Mouse (Mus musculus) embryonic facial prominence, embryonic 10.5 days (tissue): Measurements from ENCODE around the gene Hspb7. TPM values are rescaled to one million over a fixed set of nuclear protein-coding genes. Genes with fewer than 3 reads are reported as not detected.

Experiments used
- DNase-seq: peaks from one replicate; pipeline ENCODE4 v3.0.0-alpha.2; 2017; ENCODE audit warnings: low spot score
- H3K27ac ChIP-seq: fragments of 300-500 bp; sonication (generic); replicated peaks from 2 replicates; pipeline ENCODE4 v1.5.1; 2016; ENCODE audit warnings: mild to moderate bottlenecking
- H3K27me3 ChIP-seq: fragments of 300-500 bp; sonication (generic); replicated peaks from 2 replicates; pipeline ENCODE4 v1.6.1; 2016; ENCODE audit warnings: low read depth, mild to moderate bottlenecking; ENCODE audit not compliant: poor library complexity, severe bottlenecking
- H3K36me3 ChIP-seq: fragments of 300-500 bp; sonication (generic); replicated peaks from 2 replicates; pipeline ENCODE4 v1.6.1; 2016; ENCODE audit warnings: mild to moderate bottlenecking, moderate library complexity
- H3K4me1 ChIP-seq: fragments of 300-500 bp; sonication (generic); 2 replicates; pipeline ENCODE4 v1.6.1; 2016
- H3K4me3 ChIP-seq: fragments of 300-500 bp; sonication (generic); 2 replicates; pipeline ENCODE4 v1.5.1; 2016; ENCODE audit warnings: mild to moderate bottlenecking, moderate library complexity
- H3K9me3 ChIP-seq: fragments of 300-500 bp; sonication (generic); 2 replicates; pipeline ENCODE4 v1.6.1; 2016; ENCODE audit warnings: mild to moderate bottlenecking
- WGBS: fragments of 180-500 bp; shearing (Covaris S2); methylation state at CpG from one replicate; pipeline ENCODE4 v1.1.7; 2016; 5-methylcytosine and 5-hydroxymethylcytosine counted together
- polyA plus RNA-seq: library from polyadenylated mRNA; unstranded; fragments of >200 nt; fragmentation: Nextera tagmentation; extraction: Ambion mirVana; gene quantifications from 2 replicates; pipeline ENCODE4 v1.2.1, GENCODE M21; 2016

Gene Hspb7
- 0.15 TPM in 1 of 2 replicates, not detected in the other for polyA plus RNA-seq

DNA sequence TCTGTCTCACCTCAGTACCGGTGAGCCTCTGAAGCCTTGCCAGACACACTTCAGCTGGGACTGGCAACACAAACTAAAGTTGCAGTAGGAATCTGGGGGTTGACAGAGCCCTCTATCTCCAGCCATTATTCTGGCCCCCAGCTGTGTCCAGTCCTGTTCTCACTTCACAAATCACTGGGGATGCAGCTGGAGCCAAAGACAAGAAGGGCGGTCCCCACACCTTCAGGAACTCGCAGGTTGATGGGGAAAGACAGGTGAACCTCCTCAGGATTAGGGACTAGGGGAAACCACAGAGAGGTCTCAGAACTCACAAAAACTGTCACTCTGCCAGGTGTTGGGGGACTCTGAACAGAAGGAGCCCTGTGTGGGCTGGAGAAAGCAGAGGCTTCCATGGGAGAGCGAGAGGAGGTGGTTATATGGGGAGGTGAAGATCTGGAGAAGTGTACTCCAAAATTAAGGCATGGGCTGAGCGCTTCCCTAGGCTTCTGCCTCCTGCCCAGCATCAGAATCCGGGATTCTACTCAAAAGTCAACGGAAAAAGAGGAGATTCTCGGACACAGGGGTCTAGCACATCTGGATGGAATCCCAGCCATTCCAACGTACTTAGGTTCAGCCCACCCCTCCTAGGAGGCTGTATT is at the start of gene Hspb7:
TSS of gene Hspb7 (plus strand) at position 588 of the 638 bp plus-strand sequence.
- WGBS, result 64% methylated on average over 9 of the region's 9 CpGs
- no peaks in the 10 kb centered on the region for H3K9me3 ChIP-seq
- no peak within 1 kb of the TSS for H3K4me3 ChIP-seq
- peaks cover 49% of the 10 kb centered on the region for H3K27me3 ChIP-seq
- peaks cover 30% of the 10 kb centered on the region for H3K4me1 ChIP-seq
- H3K36me3 ChIP-seq, result no peaks in the 10 kb centered on the region
- DNase-seq, result no peak
- 0 out of 2 replicates have a peak within 1 kb of the TSS, but pooled peaks have one; percentile 32 for H3K27ac ChIP-seq

DNA sequence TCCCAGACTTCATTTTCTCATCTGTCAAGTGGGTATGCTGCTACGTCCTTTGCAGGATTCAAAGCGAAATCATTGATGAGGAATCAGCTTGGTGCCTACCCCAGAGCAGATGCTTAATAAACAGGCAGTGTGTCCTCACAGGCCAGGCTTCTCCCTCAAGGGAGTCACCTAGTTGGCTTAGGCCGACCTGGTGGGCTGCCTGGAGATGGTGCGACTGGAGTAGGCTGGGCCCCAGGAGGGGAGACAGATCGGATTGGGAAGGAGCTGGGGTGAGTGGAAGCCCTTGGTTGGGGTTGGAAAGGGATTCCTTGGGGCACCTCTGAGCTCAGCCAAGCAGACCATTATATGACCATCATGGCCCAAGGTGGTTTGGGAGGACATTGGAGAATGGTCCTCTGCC is 48.2 kb upstream of the Hspb7 start:
- H3K27me3 ChIP-seq, result peaks cover 49% of the 10 kb centered on the region
- H3K27ac ChIP-seq, result no peak overlapping the region
- peaks cover 13% of the 10 kb centered on the region for H3K4me1 ChIP-seq
- H3K9me3 ChIP-seq, result no peaks in the 10 kb centered on the region
- WGBS, result 92% methylated on average over 5 of the region's 5 CpGs
- H3K4me3 ChIP-seq, result no peak overlapping the region
- DNase-seq, result no peak
- H3K36me3 ChIP-seq, result no peaks in the 10 kb centered on the region

DNA sequence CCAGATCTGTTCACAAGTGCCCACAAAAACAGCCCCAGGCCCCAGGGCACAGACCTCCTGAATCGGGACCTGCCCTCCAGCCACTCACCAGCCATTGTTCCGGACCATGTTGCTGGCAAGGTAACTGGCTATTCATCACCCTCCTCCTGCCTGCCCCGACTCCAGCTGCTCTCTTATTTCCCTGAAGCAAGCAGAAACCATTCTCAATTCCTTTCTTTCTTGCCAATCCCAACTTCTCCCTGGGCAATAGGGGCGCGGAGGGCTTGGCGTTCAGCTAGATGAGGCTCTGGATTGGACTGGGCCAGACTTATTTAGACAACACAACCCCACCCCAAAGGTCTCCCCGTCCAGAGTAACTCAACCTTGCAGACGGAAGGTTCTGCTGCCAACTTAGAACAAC is 40.9 kb upstream of the Hspb7 start:
- no peaks in the 10 kb centered on the region for H3K9me3 ChIP-seq
- 70% methylated on average over 8 of the region's 8 CpGs for WGBS
- H3K27me3 ChIP-seq, result peaks cover 56% of the 10 kb centered on the region
- DNase-seq, result no peak
- no peak overlapping the region for H3K4me3 ChIP-seq
- no peaks in the 10 kb centered on the region for H3K36me3 ChIP-seq
- H3K27ac ChIP-seq, result no peak overlapping the region
- H3K4me1 ChIP-seq, result peaks cover 18% of the 10 kb centered on the region

DNA sequence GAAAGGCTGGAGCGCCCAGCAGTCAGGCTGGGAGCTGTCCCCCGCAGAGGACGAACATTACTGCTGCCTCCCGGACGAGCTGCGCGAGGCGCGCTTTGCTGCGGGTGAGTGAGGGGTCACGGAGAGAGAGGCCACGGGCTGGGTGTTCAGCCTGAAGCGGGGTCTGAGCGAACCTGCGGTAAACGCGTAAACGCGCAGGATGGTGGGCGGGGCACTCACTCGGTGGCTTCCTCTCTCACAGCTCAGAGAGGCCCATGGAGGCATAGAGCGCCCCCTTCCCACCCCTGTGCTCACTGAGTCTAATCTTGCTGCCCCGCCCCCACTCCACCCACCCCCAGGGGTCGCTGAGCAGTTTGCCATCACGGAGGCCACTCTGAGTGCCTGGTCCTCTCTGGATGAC is 38.2 kb upstream of the Hspb7 start:
- peaks cover 24% of the 10 kb centered on the region for H3K4me1 ChIP-seq
- H3K27me3 ChIP-seq, result peaks cover 62% of the 10 kb centered on the region
- no peaks in the 10 kb centered on the region for H3K9me3 ChIP-seq
- H3K36me3 ChIP-seq, result no peaks in the 10 kb centered on the region
- peak; percentile 67 for DNase-seq
- H3K27ac ChIP-seq, result no peak overlapping the region
- WGBS, result under 1% methylated on average over 25 of the region's 25 CpGs
- H3K4me3 ChIP-seq, result peak overlapping the region; percentile 55

DNA sequence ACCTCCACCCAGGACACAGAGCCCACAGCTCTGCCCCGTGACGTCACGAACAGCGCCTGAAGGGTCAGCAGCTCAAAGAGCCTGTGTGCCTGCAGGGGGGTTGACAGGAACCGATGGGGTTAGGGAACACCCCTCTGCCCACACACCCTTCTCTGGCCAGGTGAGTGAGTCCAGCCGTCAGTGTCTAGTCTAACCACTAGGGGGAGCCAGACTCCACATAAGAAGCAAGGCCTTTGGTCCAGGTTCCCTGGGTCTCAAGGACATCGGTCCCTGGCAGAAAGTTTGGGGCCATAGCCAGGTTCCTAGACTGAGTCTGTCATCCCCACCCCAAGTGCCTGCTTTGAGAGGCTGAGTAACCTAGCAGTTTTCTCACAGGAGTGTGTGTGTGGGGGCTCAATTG is 35.3 kb upstream of the Hspb7 start:
- peaks cover 50% of the 10 kb centered on the region for H3K27me3 ChIP-seq
- H3K4me3 ChIP-seq, result 0 out of 2 replicates have a peak overlapping the region, but pooled peaks have one; percentile 8

DNA sequence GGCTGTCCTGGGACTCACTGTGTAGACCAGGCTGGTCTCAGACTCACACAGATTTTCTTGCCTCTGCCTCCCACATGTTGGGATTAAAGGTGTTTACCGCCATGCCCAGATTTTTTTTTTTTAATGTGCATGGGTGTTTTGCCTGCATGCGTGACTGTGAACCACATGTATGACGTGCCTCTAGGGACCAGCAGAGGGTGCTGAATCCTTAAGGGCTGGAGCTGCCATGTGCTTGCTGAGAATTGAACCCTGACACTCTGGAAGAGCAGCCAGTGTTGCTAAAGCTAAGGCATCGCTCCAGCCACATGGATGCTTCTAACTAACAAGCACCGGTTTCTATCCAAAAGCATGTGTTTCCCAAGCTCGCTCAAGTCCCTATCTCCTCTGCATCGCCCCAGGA is 34.4 kb upstream of the Hspb7 start:
- H3K4me3 ChIP-seq, result no peak overlapping the region
- DNase-seq, result no peak
- H3K36me3 ChIP-seq, result no peaks in the 10 kb centered on the region
- peaks cover 43% of the 10 kb centered on the region for H3K4me1 ChIP-seq
- 72% methylated on average over 7 of the region's 7 CpGs for WGBS
- H3K27me3 ChIP-seq, result peaks cover 41% of the 10 kb centered on the region
- no peaks in the 10 kb centered on the region for H3K9me3 ChIP-seq
- H3K27ac ChIP-seq, result no peak overlapping the region

More for the DNA sequence above, 35.3 kb upstream of the Hspb7 start:
- Histone ChIP-seq H3K4me1 (peaks cover 42% of the 10 kb centered on the region), H3K27ac (no peak overlapping the region), H3K36me3 (no peaks in the 10 kb centered on the region), H3K9me3 (no peaks in the 10 kb centered on the region)
- WGBS, result under 1% methylated on average over 7 of the region's 7 CpGs
- peak; percentile 80 for DNase-seq

DNA sequence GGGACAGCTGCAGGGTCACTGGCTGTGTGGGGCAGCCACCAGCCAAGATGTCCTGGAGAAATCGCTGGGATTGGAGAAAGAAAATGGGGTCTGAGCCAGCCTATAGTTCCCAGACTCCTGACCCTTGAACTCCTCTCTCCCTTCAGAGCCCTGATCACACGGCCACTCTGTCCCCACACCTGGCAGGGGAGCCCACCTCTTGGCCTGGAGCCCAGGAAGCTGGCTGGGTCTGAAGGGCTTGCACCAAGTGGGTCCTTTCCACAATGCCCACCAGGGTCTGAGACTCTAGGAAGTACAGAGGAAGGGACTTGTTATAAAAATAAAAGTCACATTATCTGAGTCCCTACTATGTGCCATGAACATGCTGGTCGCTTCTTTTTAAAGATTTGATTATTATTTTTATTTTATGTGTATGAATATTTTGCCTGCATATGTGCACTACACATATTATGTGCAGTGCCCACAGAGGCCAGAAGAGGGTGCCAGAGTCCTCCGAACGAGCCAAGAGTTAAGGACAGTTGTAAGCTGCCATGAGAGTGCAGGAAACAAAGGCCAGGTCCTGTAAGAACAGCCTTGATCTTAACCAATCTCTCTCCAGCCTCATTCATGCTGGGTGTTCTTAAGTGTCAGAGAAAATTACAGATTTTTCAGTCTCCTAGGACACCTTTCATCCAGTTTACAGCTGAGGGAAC is 33.3 kb upstream of the Hspb7 start:
- H3K9me3 ChIP-seq, result no peaks in the 10 kb centered on the region
- H3K27me3 ChIP-seq, result peaks cover 36% of the 10 kb centered on the region
- H3K4me3 ChIP-seq, result no peak overlapping the region
- peak; percentile 84 for DNase-seq
- H3K36me3 ChIP-seq, result no peaks in the 10 kb centered on the region
- WGBS, result 16% methylated on average over 5 of the region's 5 CpGs
- 0 out of 2 replicates have a peak overlapping the region, but pooled peaks have one; percentile 45 for H3K27ac ChIP-seq
- peaks cover 41% of the 10 kb centered on the region for H3K4me1 ChIP-seq

DNA sequence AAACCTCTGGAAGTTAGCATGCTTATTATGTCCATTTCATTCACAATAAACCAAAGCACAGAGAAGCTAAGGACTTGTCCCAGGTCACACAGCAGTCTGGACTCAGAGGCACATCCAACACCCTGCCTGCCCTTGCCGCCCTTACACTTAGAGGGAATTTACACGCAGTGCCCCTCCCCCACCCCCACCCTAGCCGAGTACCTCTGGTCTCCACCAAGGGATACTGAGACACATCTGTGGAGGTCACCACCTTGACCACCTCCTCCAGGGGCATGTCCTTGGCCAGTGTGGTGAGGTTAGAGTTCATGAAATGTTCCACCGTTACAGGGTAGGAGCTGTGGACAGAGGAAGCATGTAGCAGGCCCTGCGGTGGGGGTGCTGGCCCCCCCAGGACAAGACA is 32.6 kb upstream of the Hspb7 start:
- Histone ChIP-seq H3K27me3 (peaks cover 29% of the 10 kb centered on the region), H3K27ac (0 out of 2 replicates have a peak overlapping the region, but pooled peaks have one; percentile 45), H3K36me3 (no peaks in the 10 kb centered on the region), H3K9me3 (no peaks in the 10 kb centered on the region), H3K4me3 (no peak overlapping the region), H3K4me1 (peaks cover 34% of the 10 kb centered on the region)
- DNase-seq, result no peak
- 58% methylated on average over 5 of the region's 5 CpGs for WGBS

DNA sequence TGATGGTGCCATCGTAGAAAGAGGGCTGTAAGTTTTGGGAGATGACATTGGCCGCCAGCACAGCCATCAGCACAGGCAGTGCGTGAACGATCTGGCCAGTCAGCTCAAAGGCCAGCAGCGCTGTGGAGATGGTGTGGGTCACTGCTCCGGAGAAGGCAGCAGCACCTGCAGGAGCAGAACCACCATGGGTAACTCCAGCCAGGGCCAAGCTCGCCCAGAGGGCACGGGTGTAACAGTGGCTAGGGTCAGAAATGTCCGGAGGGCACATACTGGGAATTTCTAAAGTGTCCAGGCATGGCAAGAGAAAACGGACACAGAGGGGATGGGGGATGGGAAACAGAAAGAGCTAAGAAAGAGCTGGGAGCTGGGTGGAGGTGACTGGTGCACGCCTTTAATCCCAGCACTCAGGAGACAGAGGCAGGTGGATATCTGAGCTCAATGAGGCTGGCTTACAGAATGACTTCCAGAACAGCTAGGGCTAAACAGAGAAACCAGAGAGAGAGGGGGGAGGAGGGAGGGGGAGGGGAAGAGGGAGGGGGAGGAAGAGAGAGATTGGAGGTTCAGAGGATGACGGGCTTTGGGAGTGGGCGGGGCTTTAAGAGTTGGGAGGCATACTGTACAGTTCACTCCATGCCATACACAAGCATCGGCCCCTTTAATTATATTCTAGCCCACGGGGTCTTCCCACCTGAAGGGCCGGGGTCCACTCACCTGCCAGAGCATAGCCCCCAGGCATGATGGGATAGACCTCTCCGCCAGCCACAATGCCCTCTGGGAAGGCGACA is 31.0 kb upstream of the Hspb7 start:
- Histone ChIP-seq H3K36me3 (no peaks in the 10 kb centered on the region), H3K4me3 (no peak overlapping the region), H3K27me3 (peaks cover 24% of the 10 kb centered on the region), H3K9me3 (no peaks in the 10 kb centered on the region), H3K27ac (no peak overlapping the region), H3K4me1 (peaks cover 30% of the 10 kb centered on the region)
- WGBS, result 70% methylated on average over 18 of the region's 18 CpGs
- no peak for DNase-seq

DNA sequence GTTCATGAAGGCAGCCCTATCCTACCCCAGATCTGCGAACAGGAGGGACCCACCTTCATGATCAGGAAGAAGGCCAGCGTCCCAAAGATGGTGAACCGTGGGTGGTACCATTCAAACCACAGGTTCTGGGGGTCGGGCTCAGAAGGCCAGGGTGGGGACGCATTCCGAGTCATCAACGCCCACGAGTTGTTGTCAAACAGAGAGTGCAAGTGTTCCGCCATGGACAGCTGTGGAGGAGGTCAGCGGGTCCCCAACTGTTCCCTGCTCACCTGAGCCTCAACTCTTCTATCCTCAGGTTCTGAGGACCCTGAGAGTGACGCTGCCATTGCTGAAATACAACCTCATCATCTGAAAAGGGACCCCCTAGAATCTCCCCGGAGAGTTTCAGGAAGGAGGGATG is 29.3 kb upstream of the Hspb7 start:
- WGBS, result 83% methylated on average over 12 of the region's 12 CpGs
- Histone ChIP-seq H3K4me3 (no peak overlapping the region), H3K4me1 (peaks cover 31% of the 10 kb centered on the region), H3K9me3 (no peaks in the 10 kb centered on the region), H3K27me3 (peaks cover 34% of the 10 kb centered on the region), H3K36me3 (no peaks in the 10 kb centered on the region), H3K27ac (no peak overlapping the region)
- no peak for DNase-seq

DNA sequence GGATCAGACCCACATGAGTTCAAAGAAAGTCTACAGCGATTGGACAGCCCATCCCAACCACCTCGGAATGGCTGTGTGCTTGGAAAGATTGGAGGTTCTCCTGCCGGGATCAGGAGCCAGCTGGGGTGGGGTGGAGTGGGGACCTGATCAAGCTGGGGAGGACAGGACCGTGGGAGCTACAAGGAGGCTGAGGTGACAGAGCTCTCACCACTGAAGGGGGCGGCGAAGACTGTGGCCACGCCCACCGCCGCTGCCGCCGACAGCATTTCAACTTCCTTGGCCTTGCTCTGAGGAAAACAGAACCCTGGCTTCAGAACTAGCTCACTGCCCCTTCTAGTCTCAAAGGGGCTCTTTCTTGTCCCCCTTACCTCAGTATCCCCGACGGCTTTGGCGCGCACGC is 25.8 kb upstream of the Hspb7 start:
- Histone ChIP-seq H3K4me1 (peaks cover 21% of the 10 kb centered on the region), H3K36me3 (no peaks in the 10 kb centered on the region), H3K4me3 (peak overlapping the region; percentile 32), H3K27me3 (peaks cover 57% of the 10 kb centered on the region), H3K27ac (no peak overlapping the region), H3K9me3 (no peaks in the 10 kb centered on the region)
- DNase-seq, result no peak
- 15% methylated on average over 16 of the region's 16 CpGs for WGBS

DNA sequence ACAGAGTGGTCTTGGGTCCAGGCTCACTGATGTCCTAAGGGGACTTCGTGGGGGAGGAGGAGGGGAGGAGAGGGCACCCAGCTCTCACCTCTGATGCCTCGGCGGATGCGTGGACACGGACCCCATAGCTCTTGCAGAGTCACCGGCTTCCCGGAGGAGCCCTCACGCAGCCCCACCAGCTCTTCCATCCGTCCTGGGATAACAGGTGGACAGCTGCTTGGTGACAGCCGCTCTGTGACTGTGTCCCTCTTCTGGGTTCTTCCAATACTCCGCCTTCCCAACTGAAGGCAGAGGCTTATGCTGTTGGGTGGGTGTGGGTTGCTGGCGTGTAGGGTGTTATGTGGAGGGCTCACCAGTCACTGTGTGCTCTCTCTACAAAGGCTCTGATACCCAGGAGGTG is 22.7 kb upstream of the Hspb7 start:
- Histone ChIP-seq H3K9me3 (no peaks in the 10 kb centered on the region), H3K27ac (no peak overlapping the region), H3K27me3 (peaks cover 51% of the 10 kb centered on the region), H3K36me3 (no peaks in the 10 kb centered on the region), H3K4me1 (peaks cover 15% of the 10 kb centered on the region), H3K4me3 (no peak overlapping the region)
- WGBS, result 78% methylated on average over 12 of the region's 12 CpGs
- no peak for DNase-seq
